Mouse (Mus musculus): ENCODE measurements around the gene Sec23b.
"Not testable (repeated sequence)": the region's sequence is repeated elsewhere in the genome, so short reads cannot be mapped to it uniquely, and the experiment has no call there.

Gene Sec23b

GRCm38 (mm10) chr2:144555820-144556552, at the start of gene Sec23b:
TSS of gene Sec23b (plus strand) at chr2:144556229.
- peak; percentile 89 for DNase-seq (ENCODE audit: low spot score)

GRCm38 (mm10) chr2:144514619-144515018, 41.4 kb upstream of the Sec23b start:
- no peak for DNase-seq (ENCODE audit: low spot score)

- DNase-seq (ENCODE audit: low spot score) = no peak
These were observed 36.3 kb upstream of the Sec23b start for GRCm38 (mm10) chr2:144519772-144520171.

- no peak for DNase-seq (ENCODE audit: low spot score)
These were observed 30.2 kb upstream of the Sec23b start for GRCm38 (mm10) chr2:144525856-144526255.

- peak; percentile 93 for DNase-seq (ENCODE audit: low spot score)
These were observed 28.8 kb upstream of the Sec23b start, which contains the start of the genes Dzank1 and Polr3f for GRCm38 (mm10) chr2:144526981-144527820. TSS of gene Dzank1 (minus strand) at chr2:144527414. TSS of gene Polr3f (plus strand) at chr2:144527718.

GRCm38 (mm10) chr2:144527821-144528174, 28.2 kb upstream of the Sec23b start:
- DNase-seq (ENCODE audit: low spot score) = no peak

GRCm38 (mm10) chr2:144537123-144537522, 18.9 kb upstream of the Sec23b start:
- DNase-seq (ENCODE audit: low spot score) = no peak

GRCm38 (mm10) chr2:144541246-144541645, 14.8 kb upstream of the Sec23b start:
- DNase-seq (ENCODE audit: low spot score) = no peak

- DNase-seq (ENCODE audit: low spot score) = no peak
These were observed 12.4 kb upstream of the Sec23b start for GRCm38 (mm10) chr2:144543670-144544069.

- DNase-seq (ENCODE audit: low spot score) = no peak
These were observed 11.4 kb upstream of the Sec23b start for GRCm38 (mm10) chr2:144544630-144545029.

GRCm38 (mm10) chr2:144545061-144545460, 11.0 kb upstream of the Sec23b start:
- no peak for DNase-seq (ENCODE audit: low spot score)

- DNase-seq (ENCODE audit: low spot score) = no peak
These were observed 10.5 kb upstream of the Sec23b start for GRCm38 (mm10) chr2:144545481-144545880.

GRCm38 (mm10) chr2:144547559-144547958, 8.5 kb upstream of the Sec23b start:
- no peak for DNase-seq (ENCODE audit: low spot score)

- peak; percentile 43 for DNase-seq (ENCODE audit: low spot score)
These were observed 5.5 kb upstream of the Sec23b start, which contains the start of gene Rbbp9 for GRCm38 (mm10) chr2:144550529-144550928. TSS of gene Rbbp9 (minus strand) at chr2:144550869.

GRCm38 (mm10) chr2:144553905-144554304, 2.1 kb upstream of the Sec23b start:
- DNase-seq (ENCODE audit: low spot score) = no peak

- no peak for DNase-seq (ENCODE audit: low spot score)
These were observed 676 bp upstream of the Sec23b start for GRCm38 (mm10) chr2:144555286-144555819.

- no peak for DNase-seq (ENCODE audit: low spot score)
These were observed 32.7 kb downstream of the Sec23b start for GRCm38 (mm10) chr2:144588723-144589122.

GRCm38 (mm10) chr2:144593036-144593435, 37.0 kb downstream of the Sec23b start:
- not testable (repeated sequence) for DNase-seq (ENCODE audit: low spot score)

GRCm38 (mm10) chr2:144593951-144594651, 38.1 kb downstream of the Sec23b start, which contains the start of gene Smim26:
TSS of gene Smim26 (plus strand) at chr2:144594054.
- peak; percentile 58 for DNase-seq (ENCODE audit: low spot score)

GRCm38 (mm10) chr2:144598006-144598405, 42.0 kb downstream of the Sec23b start:
- no peak for DNase-seq (ENCODE audit: low spot score)

GRCm38 (mm10) chr2:144599831-144600687, 44.0 kb downstream of the Sec23b start, which contains the start of gene Dtd1:
TSS of gene Dtd1 (plus strand) at chr2:144599897.
- DNase-seq (ENCODE audit: low spot score) = peak; percentile 90
